Mouse (Mus musculus): ENCODE data around the gene Plce1. TPM values are rescaled to one million over a fixed set of nuclear protein-coding genes. Genes with fewer than 3 reads are reported as not detected.

Plce1 gene
- total and polyA plus RNA-seq, 2 experiments from 2014 or later = 3.0 to 19.5 TPM

GRCm38 (mm10) chr19:38445758-38446157 is 35.2 kb upstream of the Plce1 start:
- no peak overlapping the region for H3K4me2 ChIP-seq (ENCODE audit: low read depth, low read length, poor library complexity, severe bottlenecking)
- H3K9me3 ChIP-seq (ENCODE audit: low read length) = no peaks in the 10 kb centered on the region
- no peak overlapping the region for H3K9ac ChIP-seq (replicated peaks; ENCODE audit: low read length, poor library complexity, severe bottlenecking)
- 81% methylated on average over 5 of the region's 5 CpGs for WGBS
- ATAC-seq (ENCODE audit: low FRiP score) = no peak
- H3K4me1 ChIP-seq (ENCODE audit: insufficient read depth, low read length) = no peaks in the 10 kb centered on the region
- no peak overlapping the region for H3K4me3 ChIP-seq (ENCODE audit: low read depth, low read length)
- H3K27ac ChIP-seq (ENCODE audit: low read depth, low read length) = no peak overlapping the region
- no peaks in the 10 kb centered on the region for H3K27me3 ChIP-seq (ENCODE audit: insufficient read depth, low read length)
- DNase-seq (ENCODE audit: low spot score) = no peak
- TF ChIP-seq CTCF (IDR thresholded peaks at IDR 0.05) = no peak
- H3K36me3 ChIP-seq (ENCODE audit: insufficient read depth, low read length) = no peaks in the 10 kb centered on the region

- no peaks in the 10 kb centered on the region for H3K27me3 ChIP-seq (ENCODE audit: insufficient read depth, low read length)
- ATAC-seq (ENCODE audit: low FRiP score) (no peak), DNase-seq (ENCODE audit: low spot score) (no peak)
- WGBS = 82% methylated on average over 10 of the region's 10 CpGs
- H3K36me3 ChIP-seq (ENCODE audit: insufficient read depth, low read length) = no peaks in the 10 kb centered on the region
- no peak overlapping the region for H3K27ac ChIP-seq (ENCODE audit: low read depth, low read length)
- no peak overlapping the region for H3K4me2 ChIP-seq (ENCODE audit: low read depth, low read length, poor library complexity, severe bottlenecking)
- no peak overlapping the region for H3K4me3 ChIP-seq (ENCODE audit: low read depth, low read length)
- peaks cover 3% of the 10 kb centered on the region; the same call in 1 of the 2 replicates for H3K9me3 ChIP-seq (ENCODE audit: low read length)
- TF ChIP-seq CTCF (IDR thresholded peaks at IDR 0.05) = no peak
- no peak overlapping the region for H3K9ac ChIP-seq (replicated peaks; ENCODE audit: low read length, poor library complexity, severe bottlenecking)
- no peaks in the 10 kb centered on the region for H3K4me1 ChIP-seq (ENCODE audit: insufficient read depth, low read length)
These were observed 25.7 kb upstream of the Plce1 start for GRCm38 (mm10) chr19:38455228-38455627.

GRCm38 (mm10) chr19:38458996-38459395 is 21.9 kb upstream of the Plce1 start:
- H3K36me3 ChIP-seq (ENCODE audit: insufficient read depth, low read length) = no peaks in the 10 kb centered on the region
- DNase-seq (ENCODE audit: low spot score) = no peak
- no peak overlapping the region for H3K9ac ChIP-seq (replicated peaks; ENCODE audit: low read length, poor library complexity, severe bottlenecking)
- H3K4me2 ChIP-seq (ENCODE audit: low read depth, low read length, poor library complexity, severe bottlenecking) = no peak overlapping the region
- H3K27me3 ChIP-seq (ENCODE audit: insufficient read depth, low read length) = no peaks in the 10 kb centered on the region
- no peak overlapping the region for H3K27ac ChIP-seq (ENCODE audit: low read depth, low read length)
- 98% methylated on average over 9 of the region's 9 CpGs for WGBS
- ATAC-seq (ENCODE audit: low FRiP score) = no peak
- H3K4me3 ChIP-seq (ENCODE audit: low read depth, low read length) = no peak overlapping the region
- H3K4me1 ChIP-seq (ENCODE audit: insufficient read depth, low read length) = no peaks in the 10 kb centered on the region
- peaks cover 3% of the 10 kb centered on the region; the same call in 1 of the 2 replicates for H3K9me3 ChIP-seq (ENCODE audit: low read length)
- no peak for TF ChIP-seq CTCF (IDR thresholded peaks at IDR 0.05)

- DNase-seq (ENCODE audit: low spot score) (peak; percentile 49), ATAC-seq (ENCODE audit: low FRiP score) (no peak)
- no peak for TF ChIP-seq CTCF (IDR thresholded peaks at IDR 0.05)
- Histone ChIP-seq H3K36me3 (ENCODE audit: insufficient read depth, low read length) (no peaks in the 10 kb centered on the region), H3K4me1 (ENCODE audit: insufficient read depth, low read length) (no peaks in the 10 kb centered on the region), H3K27ac (ENCODE audit: low read depth, low read length) (no peak overlapping the region), H3K27me3 (ENCODE audit: insufficient read depth, low read length) (no peaks in the 10 kb centered on the region), H3K9ac (replicated peaks; ENCODE audit: low read length, poor library complexity, severe bottlenecking) (no peak overlapping the region), H3K4me2 (ENCODE audit: low read depth, low read length, poor library complexity, severe bottlenecking) (no peak overlapping the region), H3K4me3 (ENCODE audit: low read depth, low read length) (no peak overlapping the region), H3K9me3 (ENCODE audit: low read length) (peaks cover 3% of the 10 kb centered on the region; the same call in 1 of the 2 replicates)
- WGBS = 65% methylated on average over 4 of the region's 4 CpGs
These were observed 20.2 kb upstream of the Plce1 start for GRCm38 (mm10) chr19:38460696-38461095.

GRCm38 (mm10) chr19:38470257-38470893 is 10.5 kb upstream of the Plce1 start:
- DNase-seq (ENCODE audit: low spot score) = no peak
- WGBS = 84% methylated on average over 10 of the region's 10 CpGs

GRCm38 (mm10) chr19:38475394-38475793 is 5.5 kb upstream of the Plce1 start:
- DNase-seq (ENCODE audit: low spot score) = no peak
- no peak for TF ChIP-seq CTCF (IDR thresholded peaks at IDR 0.05)
- peaks cover 4% of the 10 kb centered on the region; the same call in 1 of the 2 replicates for H3K27me3 ChIP-seq (ENCODE audit: insufficient read depth, low read length)
- H3K4me2 ChIP-seq (ENCODE audit: low read depth, low read length, poor library complexity, severe bottlenecking) = no peak overlapping the region
- no peaks in the 10 kb centered on the region for H3K4me1 ChIP-seq (ENCODE audit: insufficient read depth, low read length)
- no peaks in the 10 kb centered on the region for H3K9me3 ChIP-seq (ENCODE audit: low read length)
- H3K36me3 ChIP-seq (ENCODE audit: insufficient read depth, low read length) = no peaks in the 10 kb centered on the region
- H3K4me3 ChIP-seq (ENCODE audit: low read depth, low read length) = no peak overlapping the region
- no peak for ATAC-seq (ENCODE audit: low FRiP score)
- WGBS = 74% methylated on average over 7 of the region's 7 CpGs
- H3K27ac ChIP-seq (ENCODE audit: low read depth, low read length) = no peak overlapping the region
- no peak overlapping the region for H3K9ac ChIP-seq (replicated peaks; ENCODE audit: low read length, poor library complexity, severe bottlenecking)

More at GRCm38 (mm10) chr19:38470257-38470893, 10.5 kb upstream of the Plce1 start:
- no peak overlapping the region for H3K4me2 ChIP-seq (ENCODE audit: low read depth, low read length, poor library complexity, severe bottlenecking)
- no peak overlapping the region for H3K4me3 ChIP-seq (ENCODE audit: low read depth, low read length)
- no peaks in the 10 kb centered on the region for H3K4me1 ChIP-seq (ENCODE audit: insufficient read depth, low read length)
- no peak for ATAC-seq (ENCODE audit: low FRiP score)
- no peaks in the 10 kb centered on the region for H3K27me3 ChIP-seq (ENCODE audit: insufficient read depth, low read length)
- no peaks in the 10 kb centered on the region for H3K9me3 ChIP-seq (ENCODE audit: low read length)
- TF ChIP-seq CTCF (IDR thresholded peaks at IDR 0.05) = no peak
- H3K36me3 ChIP-seq (ENCODE audit: insufficient read depth, low read length) = no peaks in the 10 kb centered on the region
- no peak overlapping the region for H3K9ac ChIP-seq (replicated peaks; ENCODE audit: low read length, poor library complexity, severe bottlenecking)
- H3K27ac ChIP-seq (ENCODE audit: low read depth, low read length) = no peak overlapping the region
